Mouse (Mus musculus) neural tube, embryonic 15.5 days (tissue): ENCODE results near the gene Zfp784. TPM values are rescaled to one million over a fixed set of nuclear protein-coding genes. Genes with fewer than 3 reads are reported as not detected.

ENCODE experiments used
- ATAC-seq: fragments of 200-750 bp; cut with Nextera tagmentation; 2 replicates; pipeline ENCODE4 v1.8.0; 2017; ENCODE audit warnings: mild to moderate bottlenecking, moderate TSS enrichment, moderate library complexity; ENCODE audit not compliant: low FRiP score
- H3K27ac ChIP-seq: fragments of 300-500 bp; sonication (generic); replicated peaks from 2 replicates; pipeline ENCODE4 v1.5.1; 2015; ENCODE audit warnings: mild to moderate bottlenecking, inconsistent platforms
- H3K27me3 ChIP-seq: fragments of 300-500 bp; sonication (generic); replicated peaks from 2 replicates; pipeline ENCODE4 v1.6.1; 2015; ENCODE audit warnings: inconsistent platforms
- H3K36me3 ChIP-seq: fragments of 300-500 bp; sonication (generic); 2 replicates; pipeline ENCODE4 v1.6.1; 2015; ENCODE audit warnings: inconsistent platforms
- H3K4me1 ChIP-seq: fragments of 300-500 bp; sonication (generic); 2 replicates; pipeline ENCODE4 v1.6.1; 2015; ENCODE audit warnings: inconsistent platforms
- H3K4me2 ChIP-seq: fragments of 300-500 bp; sonication (generic); 2 replicates; pipeline ENCODE4 v1.6.1; 2015; ENCODE audit warnings: inconsistent platforms, mild to moderate bottlenecking, moderate library complexity
- H3K4me3 ChIP-seq: fragments of 300-500 bp; sonication (generic); replicated peaks from 2 replicates; pipeline ENCODE4 v1.5.1; 2015; ENCODE audit warnings: mild to moderate bottlenecking, inconsistent platforms
- H3K9ac ChIP-seq: fragments of 300-500 bp; sonication (generic); replicated peaks from 2 replicates; pipeline ENCODE4 v1.6.1; 2015; ENCODE audit warnings: mild to moderate bottlenecking, inconsistent platforms
- H3K9me3 ChIP-seq: fragments of 300-500 bp; sonication (generic); replicated peaks from 2 replicates; pipeline ENCODE4 v1.6.1; 2016; ENCODE audit warnings: inconsistent platforms
- WGBS: fragments of 180-500 bp; shearing (Covaris S2); methylation state at CpG from one replicate; pipeline ENCODE4 v1.1.7; 2015; ENCODE audit warnings: mixed read lengths; 5-methylcytosine and 5-hydroxymethylcytosine counted together
- polyA plus RNA-seq: library from polyadenylated mRNA; unstranded; fragments of >200 nt; fragmentation: Nextera tagmentation; extraction: Ambion mirVana; gene quantifications from 2 replicates; pipeline ENCODE4 v1.2.1, GENCODE M21; 2015

The Zfp784 gene
- polyA plus RNA-seq, 1 experiment from 2014 or later, result 9.0 TPM

DNA sequence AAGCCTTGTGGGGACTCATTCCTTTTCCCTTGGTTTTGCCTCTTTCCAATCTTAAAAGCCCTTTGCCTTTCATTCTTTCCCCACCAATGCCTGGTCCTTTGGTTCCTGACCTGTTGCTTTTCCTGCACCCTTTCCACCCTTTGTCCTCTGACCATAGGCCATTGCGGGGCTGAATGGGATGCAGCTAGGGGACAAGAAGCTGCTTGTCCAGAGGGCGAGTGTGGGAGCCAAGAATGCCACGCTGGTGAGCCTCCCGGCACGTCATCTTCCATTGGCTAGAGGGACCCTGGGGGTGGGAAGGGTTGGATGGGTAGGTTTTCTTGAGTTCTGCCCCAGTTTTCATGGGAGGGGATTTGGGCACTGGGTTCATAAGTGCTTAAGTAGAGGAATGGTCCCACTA is 36.7 kb upstream of the Zfp784 start:
- Histone ChIP-seq H3K9ac (no peak overlapping the region), H3K27ac (no peak overlapping the region), H3K9me3 (no peaks in the 10 kb centered on the region), H3K4me2 (no peak overlapping the region), H3K4me3 (no peak overlapping the region), H3K4me1 (no peaks in the 10 kb centered on the region), H3K36me3 (peaks cover 82% of the 10 kb centered on the region), H3K27me3 (no peaks in the 10 kb centered on the region)
- ATAC-seq, result no peak
- WGBS, result 96% methylated on average over 5 of the region's 5 CpGs

DNA sequence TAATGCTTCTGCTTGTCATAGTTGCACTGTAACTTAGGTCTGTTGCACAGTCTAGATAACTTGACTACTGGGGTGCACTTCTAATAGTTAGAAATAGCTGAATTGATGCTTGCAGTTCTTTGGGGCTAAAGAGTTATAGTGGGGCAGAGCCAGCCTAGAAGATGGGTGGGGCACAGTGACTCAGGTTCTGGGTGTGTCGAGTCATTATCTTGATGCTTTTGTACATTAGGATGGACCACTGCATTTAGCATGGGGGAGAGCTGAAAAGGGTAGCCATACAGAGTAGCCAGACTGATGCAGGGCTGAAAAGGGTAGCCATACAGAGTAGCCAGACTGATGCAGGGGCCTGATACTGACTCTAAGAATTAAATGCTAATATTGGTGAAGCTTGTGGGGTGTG is 35.3 kb upstream of the Zfp784 start:
- Histone ChIP-seq H3K27ac (no peak overlapping the region), H3K9me3 (no peaks in the 10 kb centered on the region), H3K4me2 (no peak overlapping the region), H3K4me1 (no peaks in the 10 kb centered on the region), H3K4me3 (no peak overlapping the region), H3K9ac (no peak overlapping the region), H3K27me3 (no peaks in the 10 kb centered on the region), H3K36me3 (peaks cover 93% of the 10 kb centered on the region)
- no peak for ATAC-seq
- 69% methylated on average over 1 of the region's 1 CpGs for WGBS

GRCm38 (mm10) chr7:5064886-5065285 is 26.6 kb upstream of the Zfp784 start:
- no peak for ATAC-seq
- no peaks in the 10 kb centered on the region for H3K9me3 ChIP-seq
- H3K4me2 ChIP-seq, result no peak overlapping the region
- H3K36me3 ChIP-seq, result peaks cover 37% of the 10 kb centered on the region
- 95% methylated on average over 6 of the region's 6 CpGs for WGBS
- H3K27me3 ChIP-seq, result no peaks in the 10 kb centered on the region
- H3K27ac ChIP-seq, result no peak overlapping the region
- H3K4me1 ChIP-seq, result peaks cover 43% of the 10 kb centered on the region
- 0 out of 2 replicates have a peak overlapping the region, but pooled peaks have one; percentile 66 for H3K4me3 ChIP-seq
- no peak overlapping the region for H3K9ac ChIP-seq

DNA sequence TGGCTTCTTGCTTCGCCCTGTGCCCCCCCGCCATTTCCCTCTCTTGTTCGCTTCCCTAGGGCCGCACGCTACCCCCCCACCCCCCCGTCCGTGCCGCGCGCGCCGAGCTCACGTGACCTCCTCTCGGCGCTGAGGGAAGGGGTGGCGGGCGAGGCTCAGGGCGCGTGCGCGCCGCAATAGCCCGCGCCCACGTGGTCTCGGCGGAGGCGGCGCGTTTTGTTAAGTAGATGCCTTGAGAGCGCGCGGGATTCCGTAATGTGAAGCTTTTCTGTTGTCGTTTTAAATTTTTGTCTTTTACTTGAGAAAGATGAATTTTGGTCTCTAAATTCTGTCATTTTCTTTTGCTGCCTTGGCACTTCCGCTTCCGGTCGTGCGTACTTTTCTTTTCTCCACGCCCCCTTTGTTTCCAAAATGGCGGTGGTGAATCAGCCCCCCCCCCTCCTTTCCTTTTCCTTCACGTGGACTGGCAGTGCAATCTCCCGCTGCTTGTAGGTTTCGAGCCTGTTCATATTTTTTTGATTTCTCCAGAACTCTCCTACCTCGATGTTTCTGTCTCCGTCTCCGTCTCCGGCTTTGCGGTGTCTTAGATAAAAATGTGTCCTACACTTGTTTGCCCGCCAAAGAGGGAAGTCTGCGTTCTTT is 24.2 kb upstream of the Zfp784 start:
- peak overlapping the region; percentile 99 for H3K27ac ChIP-seq
- peak; percentile 46 for ATAC-seq
- no peaks in the 10 kb centered on the region for H3K27me3 ChIP-seq
- peak overlapping the region; percentile 85 for H3K9ac ChIP-seq
- peaks cover 13% of the 10 kb centered on the region for H3K36me3 ChIP-seq
- H3K4me3 ChIP-seq, result peak overlapping the region; percentile 66
- H3K4me1 ChIP-seq, result peaks cover 67% of the 10 kb centered on the region
- 0% methylated on average over 48 of the region's 51 CpGs for WGBS
- H3K9me3 ChIP-seq, result no peaks in the 10 kb centered on the region
- H3K4me2 ChIP-seq, result peak overlapping the region; percentile 78

- H3K27ac ChIP-seq, result peak within 1 kb of the TSS; percentile 99
- H3K27me3 ChIP-seq, result no peaks in the 10 kb centered on the region
- H3K4me3 ChIP-seq, result peak within 1 kb of the TSS; percentile 66
- peaks cover 7% of the 10 kb centered on the region; the same call in 1 of the 2 replicates for H3K36me3 ChIP-seq
- no peaks in the 10 kb centered on the region for H3K9me3 ChIP-seq
- peaks cover 73% of the 10 kb centered on the region for H3K4me1 ChIP-seq
- peak within 1 kb of the TSS; percentile 78 for H3K4me2 ChIP-seq
- peak; percentile 83 for ATAC-seq
- WGBS, result under 1% methylated on average over 55 of the region's 65 CpGs
- H3K9ac ChIP-seq, result peak within 1 kb of the TSS; percentile 85
These were observed 23.6 kb upstream of the Zfp784 start, which contains the start of gene U2af2 for GRCm38 (mm10) chr7:5061774-5062359. Gene U2af2 (plus strand): TSS chr7:5062143.

DNA sequence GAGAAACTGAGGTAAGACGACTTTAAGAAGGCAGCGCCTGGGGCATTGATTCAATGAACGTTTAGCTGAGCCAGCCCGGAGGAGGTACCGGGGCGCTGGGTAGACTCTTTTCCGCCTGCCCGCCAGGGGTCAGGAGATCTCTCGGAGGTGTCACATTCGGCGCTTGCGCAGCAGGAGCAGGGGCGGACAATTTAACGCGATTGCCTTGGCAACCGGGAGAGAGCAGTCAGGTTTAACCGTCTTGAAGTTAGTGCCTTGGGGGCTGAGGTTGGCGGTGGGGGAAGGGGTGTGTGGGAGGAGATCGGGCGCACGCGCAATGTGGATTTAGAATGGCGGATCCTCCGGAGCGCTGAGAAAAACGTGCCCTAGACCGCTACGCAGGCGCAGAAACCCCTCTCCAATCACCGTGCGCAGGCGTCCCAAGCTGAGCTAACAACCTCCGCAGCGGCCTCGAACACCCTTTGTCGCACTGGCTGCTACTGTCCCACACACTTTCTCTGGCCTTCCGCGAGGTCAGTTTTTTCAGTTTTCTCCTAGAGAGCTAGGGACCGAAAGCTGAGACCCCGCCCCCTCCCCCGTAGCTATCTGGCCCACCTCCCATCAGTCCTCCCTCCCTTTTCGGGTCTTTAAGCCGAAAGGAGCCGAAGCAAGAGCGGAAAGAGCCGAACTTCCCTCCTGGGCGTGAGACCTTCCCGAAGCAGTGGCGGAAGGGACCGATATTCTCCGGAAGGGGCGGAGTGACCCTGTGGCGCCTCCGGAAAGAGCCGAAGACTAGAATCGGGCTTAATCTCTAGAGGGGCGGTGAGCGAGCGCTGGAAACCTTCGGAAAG is 22.9 kb upstream of the Zfp784 start:
- H3K27me3 ChIP-seq, result no peaks in the 10 kb centered on the region
- peak; percentile 89 for ATAC-seq
- peak overlapping the region; percentile 78 for H3K4me2 ChIP-seq
- peak overlapping the region; percentile 66 for H3K4me3 ChIP-seq
- H3K4me1 ChIP-seq, result peaks cover 73% of the 10 kb centered on the region
- H3K9ac ChIP-seq, result peak overlapping the region; percentile 85
- no peaks in the 10 kb centered on the region for H3K36me3 ChIP-seq
- H3K9me3 ChIP-seq, result no peaks in the 10 kb centered on the region
- WGBS, result under 1% methylated on average over 60 of the region's 60 CpGs
- H3K27ac ChIP-seq, result peak overlapping the region; percentile 99

DNA sequence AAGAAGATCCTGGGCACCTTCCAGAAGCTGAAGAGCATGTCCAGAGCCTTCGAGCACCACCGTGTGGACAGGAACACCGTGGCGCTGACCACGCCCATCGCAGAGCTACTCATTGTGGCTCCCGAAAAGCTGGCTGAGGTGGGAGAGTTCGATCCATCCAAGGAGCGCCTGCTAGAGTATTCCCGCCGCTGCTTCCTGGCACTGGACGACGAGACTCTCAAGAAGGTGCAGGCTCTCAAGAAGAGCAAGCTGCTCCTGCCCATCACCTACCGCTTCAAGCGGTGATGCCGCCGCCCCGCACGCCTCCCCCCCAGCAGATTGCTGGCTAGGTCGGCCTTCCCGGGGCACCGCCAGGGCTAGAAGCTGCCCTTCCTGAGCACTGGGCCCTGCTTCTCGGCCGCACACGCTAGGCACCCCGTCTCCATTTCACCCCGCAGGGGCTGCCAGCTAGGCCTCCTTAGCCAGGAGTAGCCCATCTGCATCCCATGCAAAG is 22.0 kb upstream of the Zfp784 start:
- peak; percentile 0; the same call in 1 of the 2 replicates for ATAC-seq
- 1% methylated on average over 27 of the region's 27 CpGs for WGBS
- no peaks in the 10 kb centered on the region for H3K9me3 ChIP-seq
- H3K27me3 ChIP-seq, result peaks cover 6% of the 10 kb centered on the region
- peak overlapping the region; percentile 66 for H3K4me3 ChIP-seq
- peak overlapping the region; percentile 85 for H3K9ac ChIP-seq
- peak overlapping the region; percentile 99 for H3K27ac ChIP-seq
- H3K4me2 ChIP-seq, result peak overlapping the region; percentile 78
- H3K36me3 ChIP-seq, result no peaks in the 10 kb centered on the region
- H3K4me1 ChIP-seq, result peaks cover 73% of the 10 kb centered on the region

DNA sequence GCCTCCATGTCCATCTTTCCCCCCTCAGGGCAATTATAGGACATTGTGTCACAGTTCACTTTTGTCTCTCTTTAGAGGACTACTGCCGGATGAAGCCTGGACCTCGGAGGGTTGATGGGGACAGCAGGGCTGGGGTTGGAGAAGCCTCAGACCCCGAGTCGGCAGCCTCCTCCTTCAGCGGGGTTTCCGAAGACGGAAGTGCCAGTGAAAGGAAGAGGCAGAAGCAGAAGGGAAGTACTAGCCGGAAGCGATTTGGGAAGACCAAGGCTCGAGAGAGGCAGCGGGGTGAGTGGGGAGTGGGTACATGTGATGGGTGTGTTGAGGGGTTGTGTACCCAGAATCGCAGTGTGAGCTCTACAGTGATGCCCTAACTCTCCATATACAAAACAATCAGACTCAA is 21.2 kb upstream of the Zfp784 start:
- no peak for ATAC-seq
- H3K9me3 ChIP-seq, result no peaks in the 10 kb centered on the region
- H3K4me3 ChIP-seq, result no peak overlapping the region
- peak overlapping the region; percentile 99 for H3K27ac ChIP-seq
- peak overlapping the region; percentile 8; the same call in 1 of the 2 replicates for H3K9ac ChIP-seq
- peaks cover 76% of the 10 kb centered on the region for H3K4me1 ChIP-seq
- peaks cover 15% of the 10 kb centered on the region for H3K27me3 ChIP-seq
- peak overlapping the region; percentile 78 for H3K4me2 ChIP-seq
- 94% methylated on average over 12 of the region's 12 CpGs for WGBS
- H3K36me3 ChIP-seq, result no peaks in the 10 kb centered on the region

GRCm38 (mm10) chr7:5058631-5059030 is 20.4 kb upstream of the Zfp784 start:
- Histone ChIP-seq H3K36me3 (no peaks in the 10 kb centered on the region), H3K4me1 (peaks cover 76% of the 10 kb centered on the region), H3K4me3 (no peak overlapping the region), H3K27me3 (peaks cover 18% of the 10 kb centered on the region), H3K4me2 (no peak overlapping the region), H3K9ac (no peak overlapping the region), H3K9me3 (no peaks in the 10 kb centered on the region), H3K27ac (0 out of 2 replicates have a peak overlapping the region, but pooled peaks have one; percentile 99)
- 89% methylated on average over 1 of the region's 1 CpGs for WGBS
- no peak for ATAC-seq

- Histone ChIP-seq H3K4me3 (peak overlapping the region; percentile 63), H3K27ac (peak overlapping the region; percentile 14; the same call in 1 of the 2 replicates), H3K27me3 (peaks cover 23% of the 10 kb centered on the region), H3K36me3 (no peaks in the 10 kb centered on the region), H3K4me2 (peak overlapping the region; percentile 75), H3K9me3 (no peaks in the 10 kb centered on the region), H3K9ac (peak overlapping the region; percentile 72), H3K4me1 (peaks cover 77% of the 10 kb centered on the region)
- ATAC-seq, result no peak
- 26% methylated on average over 11 of the region's 11 CpGs for WGBS
These were observed 19.6 kb upstream of the Zfp784 start for GRCm38 (mm10) chr7:5057804-5058203.

- no peaks in the 10 kb centered on the region for H3K9me3 ChIP-seq
- H3K4me3 ChIP-seq, result peak overlapping the region; percentile 63
- peak overlapping the region; percentile 84 for H3K27ac ChIP-seq
- peaks cover 24% of the 10 kb centered on the region for H3K27me3 ChIP-seq
- ATAC-seq, result no peak
- H3K9ac ChIP-seq, result peak overlapping the region; percentile 72
- H3K36me3 ChIP-seq, result no peaks in the 10 kb centered on the region
- peaks cover 81% of the 10 kb centered on the region for H3K4me1 ChIP-seq
- H3K4me2 ChIP-seq, result peak overlapping the region; percentile 75
- WGBS, result 28% methylated on average over 8 of the region's 8 CpGs
These were observed 19.1 kb upstream of the Zfp784 start for GRCm38 (mm10) chr7:5057381-5057780.
